Mouse (Mus musculus) G1E (cell line): ENCODE data around the gene Neurog3.

Experiments
- CTCF ChIP-seq: IDR thresholded peaks from 2 replicates; pipeline ENCODE4 v1.5.1; 2012; ENCODE audit warnings: low read depth, low read length, inconsistent platforms, mixed read lengths
- GATA1 ChIP-seq: IDR thresholded peaks from 2 replicates; pipeline ENCODE4 v1.6.1; 2012; ENCODE audit warnings: borderline replicate concordance, low read length, inconsistent platforms, mixed read lengths
- GATA2 ChIP-seq: IDR thresholded peaks from 2 replicates; pipeline ENCODE4 v1.6.1; 2012; ENCODE audit warnings: low read depth, low read length, inconsistent platforms, borderline replicate concordance
- POLR2AphosphoS5 ChIP-seq: IDR thresholded peaks from 2 replicates; pipeline ENCODE4 v1.6.1; 2012; ENCODE audit warnings: low read depth, low read length, inconsistent platforms; ENCODE audit not compliant: insufficient replicate concordance
- TAL1 ChIP-seq: conservative IDR thresholded peaks from 2 replicates; pipeline ENCODE4 v1.6.1; 2012; ENCODE audit warnings: low read depth, low read length, inconsistent platforms, mixed read lengths

DNA sequence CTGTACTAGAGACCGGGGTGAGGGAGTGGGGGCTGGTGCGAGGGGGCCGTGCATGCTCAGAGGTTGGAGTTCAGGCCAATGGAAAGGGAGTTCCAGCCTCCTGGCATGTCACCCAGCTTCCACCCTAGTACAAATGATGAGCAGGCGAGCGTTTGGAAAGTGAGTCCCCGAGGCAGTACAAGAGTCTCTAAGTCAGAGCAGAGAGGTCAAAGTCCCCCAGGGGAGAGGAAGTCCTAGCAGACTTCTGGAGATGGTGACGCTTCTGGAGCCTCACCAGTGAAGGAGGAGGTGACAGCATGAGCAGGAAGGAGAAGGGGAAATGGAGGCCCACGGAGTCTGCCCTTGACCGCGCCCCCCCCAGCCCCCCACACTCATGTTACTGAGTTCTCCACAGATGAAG, 29.5 kb downstream of the Neurog3 start:
- no peak for TF ChIP-seq CTCF
- no peak for TF ChIP-seq TAL1
- TF ChIP-seq GATA1 = no peak
- no peak for TF ChIP-seq POLR2AphosphoS5
- no peak for TF ChIP-seq GATA2
